Mouse (Mus musculus) left cerebral cortex, adult 18-20 months (tissue): ENCODE data around the gene Gm17428. TPM values are rescaled to one million over a fixed set of nuclear protein-coding genes. Genes with fewer than 3 reads are reported as not detected.
"Not testable (repeated sequence)": the region's sequence is repeated elsewhere in the genome, so short reads cannot be mapped to it uniquely, and the experiment has no call there.

Source experiments
- DNase-seq, 2 experiments: peaks; one replicate each; pipeline ENCODE4 v3.0.0; 2021 to 2022; ENCODE audit warnings: low spot score in 2 of 2, mixed read lengths in 1 of 2
- long read RNA-seq, 2 experiments: library from polyadenylated mRNA; stranded (forward); transcript quantifications; one replicate each; pipeline ENCODE4 v2.0.0; 2021
- total RNA-seq, 2 experiments: library from RNA; stranded (reverse); gene quantifications; 2 replicates each; pipeline ENCODE4 v1.2.3; 2021

Gene Gm17428
- total RNA-seq, result not detected
- long read RNA-seq, experiment 1, partial matches to known transcripts, result 0 of 1 reads
- long read RNA-seq, experiment 1, other reads (novel, unspliced or antisense), result 0 of 1 reads
- long read RNA-seq, experiment 2, partial matches to known transcripts, result 0 of 1 reads
- long read RNA-seq, experiment 2, other reads (novel, unspliced or antisense), result 0 of 1 reads

DNA sequence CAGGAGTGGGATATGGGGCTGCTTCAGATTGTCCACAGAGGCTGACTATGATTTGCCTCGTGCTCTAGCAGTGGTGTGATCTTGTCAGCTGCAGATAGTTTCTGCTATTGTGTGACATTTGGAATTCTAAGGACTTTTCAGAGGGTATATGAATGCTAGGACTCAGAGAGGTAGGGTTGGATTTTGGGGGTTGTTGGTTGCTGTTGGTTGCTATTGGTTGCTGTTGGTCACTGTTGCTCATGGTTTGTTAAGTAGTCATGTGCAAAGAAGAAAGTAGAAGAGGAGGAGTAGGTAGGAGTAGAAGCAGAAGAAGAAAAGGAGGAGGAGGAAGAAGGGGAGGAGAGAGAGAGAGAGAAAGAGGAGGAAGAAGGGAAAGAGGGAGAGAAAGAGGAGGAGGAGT, at the start of gene Gm17428:
Gene Gm17428 (plus strand): TSS at position 301 of the 400 bp plus-strand sequence.
- DNase-seq, result no peak

- DNase-seq, result no peak
Observed at GRCm38 (mm10) chr14:54927296-54927695, 49.4 kb upstream of the Gm17428 start.

- no peak for DNase-seq
Observed at GRCm38 (mm10) chr14:54929801-54930200, 46.9 kb upstream of the Gm17428 start.

DNA sequence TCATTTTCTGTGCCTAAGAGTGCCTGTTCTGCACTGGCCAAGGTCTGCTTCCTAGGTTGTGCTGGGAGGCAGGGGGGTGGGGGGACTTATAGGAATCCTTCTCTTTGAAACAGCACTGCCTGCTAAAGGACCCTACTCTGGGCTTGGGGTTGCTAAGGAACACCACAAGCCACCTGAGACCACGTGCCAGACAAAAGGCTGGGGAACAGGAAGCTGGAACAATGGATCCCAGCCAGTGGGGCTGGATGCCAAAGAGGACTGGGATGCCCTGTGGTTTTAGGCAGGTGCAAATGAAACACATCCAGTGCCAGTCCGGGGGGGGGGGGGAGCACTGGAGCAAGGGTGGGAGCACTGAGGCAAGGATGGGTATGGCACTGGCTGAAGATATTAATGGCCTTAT, 46.3 kb upstream of the Gm17428 start:
- DNase-seq, result no peak

DNA sequence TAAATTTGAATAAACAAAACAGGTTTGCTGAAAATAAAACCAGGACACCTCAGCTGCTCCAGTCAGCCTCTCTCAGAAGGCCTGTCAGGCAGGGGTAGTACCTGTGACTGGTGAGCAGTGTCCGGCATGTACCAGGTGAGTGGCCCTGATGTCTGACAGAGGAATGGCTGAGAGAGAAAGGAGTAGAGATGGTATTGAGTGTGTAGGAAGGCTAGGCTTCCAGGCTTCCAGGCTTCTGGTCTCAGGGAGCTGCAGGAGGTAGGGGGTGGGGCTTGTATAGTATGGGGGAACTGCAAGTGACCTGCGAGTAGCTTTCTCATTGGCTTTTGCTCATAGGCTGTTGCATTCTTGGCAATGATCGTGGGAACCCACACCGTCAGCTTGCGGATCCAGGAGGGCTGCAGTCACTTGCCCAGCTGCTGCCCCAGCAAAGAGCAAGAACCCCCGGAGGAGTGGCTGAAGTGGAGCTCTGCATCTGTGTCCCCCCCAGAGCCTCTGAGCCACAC, 44.0 kb upstream of the Gm17428 start, which contains the start of gene Il25:
Gene Il25 (plus strand): TSS at position 51 of the 506 bp plus-strand sequence.
- no peak for DNase-seq

GRCm38 (mm10) chr14:54935904-54936830, 40.6 kb upstream of the Gm17428 start, which contains the start of gene Cmtm5:
Cmtm5 (plus strand) TSS chr14:54936261.
- peak; percentile 50 to 52 for DNase-seq

GRCm38 (mm10) chr14:54936831-54937160, 39.9 kb upstream of the Gm17428 start:
- DNase-seq, result no peak

- DNase-seq, result no peak
Observed at GRCm38 (mm10) chr14:54937361-54938182, 39.2 kb upstream of the Gm17428 start.

GRCm38 (mm10) chr14:54938431-54939219, 38.1 kb upstream of the Gm17428 start:
- DNase-seq, result no peak

DNA sequence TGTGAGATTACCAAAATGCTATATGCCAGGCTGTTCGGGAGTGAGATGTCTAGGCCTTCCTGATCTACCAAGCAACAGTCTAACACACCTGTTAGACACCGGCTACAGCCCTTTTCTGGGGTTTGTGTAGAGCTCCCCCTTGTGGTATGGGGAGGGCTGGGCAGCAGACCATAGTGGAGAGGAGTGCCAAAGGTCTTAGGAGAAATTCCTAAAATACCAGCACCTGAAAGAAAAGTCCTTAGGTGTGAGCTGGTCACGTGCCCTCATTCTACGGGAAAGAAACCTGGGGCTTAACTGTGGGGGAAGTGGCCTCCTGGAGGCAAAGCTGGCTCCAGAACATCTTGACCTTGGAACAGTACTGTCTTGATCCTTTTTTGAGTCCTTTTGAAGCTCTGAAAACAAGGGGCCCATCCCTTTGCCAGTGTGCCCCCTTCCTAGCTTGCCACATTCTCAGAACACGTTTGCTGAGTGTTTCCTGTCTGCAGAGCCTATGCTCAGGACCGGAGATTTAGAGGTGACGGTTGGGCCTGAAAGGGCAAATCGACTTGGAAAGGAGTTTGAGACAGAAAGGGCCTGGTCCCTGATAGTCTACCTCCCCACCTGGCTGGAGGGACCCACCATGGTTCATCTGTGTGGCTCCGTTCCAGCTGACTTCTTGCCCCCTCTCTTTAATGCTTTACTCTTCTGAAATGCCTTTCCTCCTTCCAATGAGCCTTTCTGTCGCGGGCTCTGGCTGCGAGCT, 37.1 kb upstream of the Gm17428 start:
- DNase-seq, result peak; percentile 34 to 57

- no peak for DNase-seq
Observed at GRCm38 (mm10) chr14:54940176-54940530, 36.6 kb upstream of the Gm17428 start.

- no peak for DNase-seq
Observed at GRCm38 (mm10) chr14:54941024-54941978, 35.4 kb upstream of the Gm17428 start.

- no peak for DNase-seq
Observed at GRCm38 (mm10) chr14:54942479-54942878, 34.3 kb upstream of the Gm17428 start.

GRCm38 (mm10) chr14:54943971-54944370, 32.8 kb upstream of the Gm17428 start:
- DNase-seq, result no peak

DNA sequence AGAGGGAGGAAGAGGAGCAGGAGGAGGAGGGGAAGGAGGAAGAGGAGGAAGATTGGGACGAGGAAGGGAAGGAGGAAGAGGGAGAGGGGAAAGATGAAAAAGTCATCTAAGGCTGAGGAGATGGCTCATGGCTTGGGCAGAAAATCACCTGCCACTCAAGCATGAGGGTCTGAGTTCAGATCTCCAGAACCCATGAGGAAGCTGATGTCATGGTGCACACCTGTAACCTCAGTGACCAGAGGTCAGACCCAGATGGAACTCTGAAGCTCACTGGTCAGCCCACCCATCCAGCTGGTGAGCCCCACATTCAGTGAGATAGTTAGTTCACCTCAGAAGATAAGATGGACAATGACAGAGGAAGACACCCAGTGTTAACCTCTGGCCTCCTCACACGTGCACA, 31.8 kb upstream of the Gm17428 start:
- no peak for DNase-seq

DNA sequence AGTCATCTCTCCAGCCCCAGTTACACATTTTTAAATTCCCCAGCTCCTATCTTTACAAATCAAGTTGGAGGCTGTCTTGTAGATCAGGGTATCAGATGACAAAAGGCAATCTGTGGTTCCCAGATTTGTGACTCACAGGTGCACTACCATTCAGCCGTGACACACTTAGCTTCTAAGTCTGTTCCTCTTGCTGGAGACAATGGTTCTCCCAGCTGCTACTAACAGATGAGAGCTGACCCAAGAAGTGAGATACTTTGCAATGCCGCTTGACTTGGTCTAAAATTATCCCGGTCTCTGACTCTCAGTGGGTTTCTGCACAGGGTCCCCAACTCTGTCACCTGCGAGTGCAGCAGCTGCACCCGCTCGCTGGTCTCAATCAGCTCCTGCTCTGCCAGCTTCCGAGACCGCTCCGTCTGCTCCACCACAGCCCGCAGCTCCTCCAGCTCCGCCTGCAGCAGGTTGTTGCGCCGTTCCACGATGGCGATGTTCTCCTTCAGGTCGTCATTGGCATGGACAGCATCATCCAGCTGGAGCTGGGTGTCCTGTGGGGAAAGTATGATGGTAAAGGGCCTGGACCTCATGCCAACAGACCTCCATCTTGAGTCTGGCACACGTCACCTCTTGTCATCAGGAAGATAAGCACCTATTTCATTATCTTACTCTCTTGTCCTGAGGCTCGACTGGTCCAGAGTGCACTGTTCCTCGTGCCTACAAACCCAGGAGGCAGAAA, 30.6 kb upstream of the Gm17428 start:
- no peak for DNase-seq

DNA sequence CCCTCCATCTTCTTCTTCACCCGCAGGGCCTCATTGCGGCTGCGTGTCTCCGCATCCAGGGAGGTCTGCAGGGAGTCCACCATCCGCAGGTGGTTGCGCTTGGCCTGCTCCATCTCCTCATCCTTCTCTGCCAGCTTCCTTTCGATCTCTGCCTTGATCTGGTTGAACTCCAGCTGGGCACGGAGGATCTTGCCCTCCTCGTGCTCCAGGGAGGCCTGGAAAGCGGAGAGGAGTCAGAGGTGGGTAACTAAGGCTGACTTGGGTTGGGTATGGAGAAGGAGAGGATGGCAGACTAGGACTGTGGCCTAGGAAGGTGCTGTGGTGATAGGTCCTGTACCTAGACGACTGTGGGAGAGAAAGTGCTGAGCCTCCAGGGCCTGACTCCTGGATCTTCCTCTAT, 29.7 kb upstream of the Gm17428 start:
- DNase-seq, result not testable (repeated sequence)

DNA sequence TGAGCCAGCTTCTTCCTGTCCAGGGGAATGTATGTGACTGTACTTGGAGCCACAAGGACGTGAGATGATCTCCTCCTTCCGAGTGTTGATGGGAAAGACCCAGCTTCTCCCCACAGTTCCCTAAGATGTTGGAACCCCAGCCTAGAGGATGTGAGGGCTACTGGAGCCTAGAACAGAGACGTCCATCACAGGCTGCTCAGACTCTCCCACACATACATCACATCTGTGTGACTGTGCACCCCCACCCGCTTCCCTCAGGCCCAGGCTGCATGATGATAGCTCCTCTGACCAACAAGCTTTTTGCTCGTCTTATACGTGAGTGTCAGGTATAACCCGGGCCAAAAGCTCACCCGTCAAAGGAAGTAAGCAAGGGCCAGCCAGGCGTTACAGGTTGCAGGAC, 28.0 kb upstream of the Gm17428 start:
- DNase-seq, result no peak
